Mouse (Mus musculus) right cerebral cortex, postnatal 36 days (tissue): Measurements from ENCODE around the gene Obscn.

ENCODE experiments used
- DNase-seq, 2 experiments: peaks; one replicate each; pipeline ENCODE4 v3.0.0; 2022; ENCODE audit warnings: low spot score in 2 of 2, mixed read lengths in 1 of 2

Obscn gene

DNA sequence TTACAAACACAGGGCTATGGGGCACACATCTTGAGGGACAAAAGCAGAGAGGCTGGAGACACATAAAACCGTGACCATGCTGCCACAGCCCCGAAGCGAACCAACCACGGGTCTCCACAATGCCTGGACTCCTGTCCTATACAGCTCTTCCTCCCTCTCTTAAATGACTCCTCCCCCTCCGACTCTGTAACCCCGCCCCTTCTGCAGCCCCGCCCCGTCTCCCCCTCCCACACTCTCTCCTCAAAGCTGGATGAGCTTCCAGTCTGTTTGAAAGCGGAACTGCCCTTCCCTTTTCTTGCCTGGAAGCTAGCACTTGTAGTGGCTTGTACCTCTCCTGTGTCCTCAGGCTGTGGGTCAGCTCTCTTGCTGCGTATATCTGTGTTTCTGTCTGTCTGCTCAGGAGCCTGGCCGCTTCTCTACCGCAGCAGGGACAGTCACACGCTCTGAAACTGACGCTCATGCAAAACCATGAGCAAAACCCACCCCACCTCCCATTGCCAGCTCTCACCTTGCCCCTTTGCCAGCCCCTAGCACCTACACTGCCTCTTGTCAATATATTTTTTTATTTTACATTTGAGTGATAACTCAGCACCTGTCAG lies 5.7 kb upstream of the Obscn start:
- DNase-seq = no peak

DNA sequence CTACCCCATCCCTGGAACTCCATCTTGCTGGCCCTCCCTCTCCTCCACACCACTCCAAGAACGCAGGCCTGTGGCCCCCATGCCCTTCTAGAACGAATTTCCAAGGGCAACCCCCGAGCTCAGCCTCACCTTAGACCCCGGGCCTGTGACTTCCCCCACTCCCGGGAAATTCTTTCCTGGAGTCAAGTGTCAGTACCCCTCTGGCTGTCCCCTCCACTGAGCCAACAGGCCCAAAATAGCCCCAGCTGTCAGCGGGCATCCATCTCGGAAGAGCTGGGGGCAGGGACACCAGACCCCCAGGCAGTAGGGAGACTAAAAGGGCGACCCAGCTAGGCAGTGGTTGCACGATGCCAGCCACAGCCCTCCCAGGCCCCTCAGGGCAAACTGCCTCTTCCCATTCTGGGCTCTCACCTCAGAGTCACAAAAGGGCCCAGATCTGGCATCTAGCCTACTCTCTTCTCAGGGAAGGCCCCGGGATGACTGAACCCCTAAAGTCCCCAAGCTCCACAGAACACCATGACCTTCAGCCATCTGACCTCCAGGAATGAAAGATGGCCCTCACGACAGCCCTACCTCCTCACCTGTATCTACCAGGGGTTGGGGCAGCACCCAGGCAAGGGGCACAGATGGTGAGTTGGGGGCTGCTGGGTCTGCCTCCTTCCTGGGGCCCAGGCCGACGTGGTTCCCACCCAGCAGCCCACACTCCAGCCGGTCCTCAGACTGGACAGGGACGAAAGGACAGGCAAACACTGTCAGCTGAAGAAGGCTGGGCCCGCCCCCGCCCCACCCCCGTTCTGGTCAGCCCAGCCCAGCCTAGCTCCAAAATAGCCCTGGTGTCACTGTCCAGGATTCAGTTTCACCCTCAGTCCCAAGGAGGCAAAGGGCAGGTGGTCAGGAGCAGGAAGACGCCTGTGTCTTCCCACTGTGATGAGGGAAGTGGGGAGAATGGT lies 2.6 kb upstream of the Obscn start:
- DNase-seq = no peak

DNA sequence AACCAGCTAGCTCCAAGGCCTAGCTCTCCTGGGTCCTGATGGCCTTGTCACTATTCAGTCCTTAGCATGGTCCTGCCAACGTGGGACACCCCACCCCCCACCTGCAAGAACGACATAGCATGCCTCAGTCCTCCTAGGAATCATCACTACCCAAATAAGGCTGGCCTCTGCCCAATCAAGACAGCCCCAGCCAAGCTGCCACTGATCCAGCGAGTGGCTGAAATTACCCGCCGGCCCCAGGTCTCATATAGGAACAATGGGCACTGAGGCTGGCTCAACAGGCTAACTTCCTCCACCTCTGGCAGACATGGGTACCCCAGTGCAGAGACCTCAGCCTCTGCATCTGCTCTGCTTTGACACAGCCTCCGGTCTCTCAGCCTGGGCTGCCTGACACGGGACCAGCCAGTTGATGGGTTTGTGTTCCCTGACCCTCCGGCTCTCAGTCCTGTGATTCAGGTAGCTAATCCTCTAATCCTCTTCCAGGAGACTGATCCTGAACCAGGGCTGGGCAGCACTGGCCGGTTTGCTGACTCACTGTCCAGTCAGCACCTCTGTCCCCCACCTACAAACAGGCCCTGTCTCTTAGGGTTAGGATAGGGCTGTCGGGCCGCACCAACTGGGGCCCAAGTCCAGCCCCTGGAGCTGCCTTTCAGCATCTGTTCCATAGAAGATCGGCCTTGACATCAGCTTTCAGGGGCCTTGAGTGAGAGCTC lies 948 bp upstream of the Obscn start:
- no peak for DNase-seq

DNA sequence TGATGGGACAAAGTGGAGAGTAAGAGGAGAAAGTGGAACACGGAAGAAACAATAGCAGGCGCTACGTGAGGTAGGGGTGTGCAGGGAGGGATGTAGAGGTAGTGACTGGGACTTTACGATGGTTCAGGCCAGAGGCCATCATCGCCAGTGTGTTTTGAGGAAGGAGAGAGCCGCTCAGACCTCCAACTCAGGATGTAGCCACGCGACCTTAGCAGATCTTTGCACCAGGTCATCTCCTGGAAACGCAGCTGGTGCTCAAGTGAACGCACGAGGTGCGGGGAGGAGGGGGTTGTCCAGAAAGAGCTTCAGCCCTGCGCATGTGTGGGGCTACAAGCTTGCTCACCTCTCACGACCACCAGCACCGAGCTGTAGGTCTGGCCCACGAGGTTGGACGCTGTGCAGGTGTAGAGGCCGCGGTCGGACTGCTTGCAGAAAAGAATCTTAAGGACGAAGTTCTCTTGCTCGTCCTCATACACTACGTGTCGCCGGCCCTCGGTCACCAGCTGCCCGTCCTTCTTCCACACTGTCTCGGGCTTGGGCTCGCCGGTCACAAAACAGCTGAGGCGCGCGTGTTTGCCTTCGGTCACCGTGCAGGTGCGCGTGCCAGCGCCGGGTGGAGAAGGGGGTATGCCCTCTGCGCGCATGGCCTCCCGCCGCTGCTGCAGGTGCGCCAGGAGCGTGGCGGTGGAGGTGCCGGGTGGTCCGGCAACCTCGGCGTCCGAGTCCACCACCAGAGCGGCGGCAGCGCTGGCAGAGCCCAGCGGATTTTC lies 966 bp downstream of the Obscn start:
- DNase-seq = no peak

DNA sequence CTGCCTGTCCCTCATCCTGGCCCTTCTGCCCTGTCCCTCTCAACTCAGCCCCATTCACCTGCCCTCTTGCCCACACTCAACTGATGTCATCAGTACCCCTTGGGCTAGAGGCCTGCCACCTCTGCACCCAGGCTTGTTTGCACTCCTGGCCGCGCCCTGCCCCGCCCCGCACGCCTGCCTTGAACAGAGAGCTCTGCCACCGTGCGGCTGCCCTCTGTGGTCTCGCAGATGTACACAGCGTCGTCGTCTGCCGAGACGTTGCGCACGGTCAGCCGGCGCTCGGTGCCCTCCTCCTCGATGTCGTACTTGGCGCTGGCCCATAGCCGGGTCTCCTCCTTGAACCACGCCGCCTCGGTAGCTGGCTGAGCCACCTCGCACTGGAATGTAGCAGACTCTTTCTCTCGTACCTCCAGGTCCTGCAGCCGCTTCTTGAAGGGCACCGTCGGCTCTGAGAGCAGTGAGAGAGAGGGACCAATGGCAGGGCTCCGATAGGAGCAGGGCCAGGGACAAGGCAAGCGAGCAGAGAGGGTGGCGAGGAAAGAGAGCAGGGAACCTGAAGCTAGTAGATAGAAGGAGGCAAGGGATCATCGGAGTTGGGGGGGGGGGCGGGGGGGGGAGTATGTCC lies 1.7 kb downstream of the Obscn start:
- no peak for DNase-seq

DNA sequence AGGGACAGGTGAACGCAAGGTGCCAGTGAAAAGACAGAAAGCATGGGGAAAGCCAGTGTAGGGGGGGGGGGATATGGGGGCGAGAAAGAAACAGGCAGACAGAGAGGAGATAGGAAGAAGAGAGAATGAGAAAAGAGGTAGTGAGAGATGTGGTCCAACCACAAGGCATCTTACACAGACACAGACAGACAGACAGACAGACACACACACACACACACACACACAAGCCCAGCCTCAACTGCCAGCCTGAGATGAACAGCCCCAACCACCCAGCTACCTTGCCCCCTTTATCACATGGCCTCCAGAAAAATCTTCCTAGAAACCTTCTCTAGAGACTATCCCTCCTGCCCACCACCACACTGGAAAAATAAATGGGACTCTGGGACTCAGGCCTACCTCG lies 4.1 kb downstream of the Obscn start:
- no peak for DNase-seq

DNA sequence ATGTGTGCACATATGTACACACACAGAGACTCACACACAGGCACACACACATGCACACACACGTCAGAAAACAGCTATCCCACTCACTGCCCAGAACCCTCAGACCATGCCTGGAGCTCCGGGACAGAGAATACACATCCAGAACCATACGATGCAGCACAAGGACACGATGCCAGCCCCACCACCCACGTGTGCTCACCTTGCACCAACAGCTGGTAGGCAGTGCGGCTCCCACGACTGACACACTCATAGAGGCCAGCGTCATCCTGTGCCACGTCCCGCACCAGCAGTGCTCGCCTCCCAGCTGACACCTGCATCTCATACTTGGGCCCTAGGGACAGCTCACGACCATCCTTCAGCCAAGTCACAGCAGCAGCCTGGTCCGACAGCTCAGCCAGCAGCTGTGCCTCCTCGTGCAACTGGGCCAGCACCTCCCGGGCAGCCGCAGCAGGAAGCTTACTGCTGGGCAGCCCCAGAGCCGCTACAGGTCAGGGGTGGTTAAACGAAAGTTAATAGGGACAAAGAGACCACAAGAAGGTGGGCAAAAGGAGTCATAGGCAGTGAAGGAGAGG lies 4.8 kb downstream of the Obscn start:
- DNase-seq = no peak

DNA sequence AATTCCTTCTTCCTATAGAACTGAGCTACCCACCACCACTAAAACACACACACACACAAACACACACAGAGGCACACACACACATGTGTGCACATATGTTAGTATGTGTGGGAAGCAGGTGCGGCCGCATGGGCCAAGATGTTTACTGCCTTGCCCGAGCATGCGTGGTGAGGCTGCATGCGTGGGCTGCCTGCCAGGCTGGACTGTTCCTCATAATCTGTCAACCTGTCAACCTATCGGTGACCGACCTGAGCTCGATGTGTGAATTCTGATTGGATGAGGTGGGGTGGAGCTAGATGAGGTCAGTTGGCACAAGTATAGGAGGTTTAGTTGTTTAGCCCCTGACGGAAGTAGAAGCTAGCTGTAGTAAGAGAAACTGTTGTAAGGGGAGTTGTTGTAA lies 5.4 kb downstream of the Obscn start:
- DNase-seq = no peak

DNA sequence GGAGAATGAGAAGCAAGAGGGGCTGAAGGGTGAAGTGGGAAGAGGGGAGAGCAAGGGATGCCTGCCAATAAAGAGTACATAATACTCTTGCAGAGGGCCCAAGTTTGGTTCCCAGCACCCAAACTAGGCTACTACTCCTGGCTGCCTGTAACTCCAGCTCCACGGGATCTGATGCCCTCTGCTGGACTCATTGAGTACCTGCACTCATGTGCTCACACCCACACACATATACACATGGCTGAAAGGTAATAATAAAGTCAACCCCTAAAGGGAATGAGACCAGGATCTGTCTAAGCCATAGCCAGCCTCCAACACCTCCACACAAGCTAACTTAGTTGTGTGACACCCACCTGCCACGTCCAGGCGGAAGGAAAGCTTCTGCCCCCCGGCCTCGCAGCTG lies 30.3 kb downstream of the Obscn start:
- DNase-seq = no peak

DNA sequence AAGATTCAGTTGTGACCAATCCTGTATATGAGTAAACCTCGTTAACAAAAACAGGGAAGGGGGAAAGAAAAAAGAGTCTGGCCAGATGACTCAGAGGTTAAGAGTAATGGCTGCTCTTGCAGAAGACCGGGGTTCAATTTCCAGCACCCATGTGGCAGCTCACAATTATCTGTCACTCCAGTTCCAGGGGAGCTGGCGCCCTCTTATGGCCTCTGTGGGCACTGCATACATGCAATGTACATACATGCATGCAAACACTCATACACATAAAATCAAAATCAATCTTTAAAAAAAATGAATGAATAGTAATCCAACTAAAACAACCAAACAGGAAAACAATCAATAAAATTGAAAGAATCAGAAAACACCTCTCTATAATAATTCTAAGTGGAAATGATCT lies 33.9 kb downstream of the Obscn start:
- no peak for DNase-seq

DNA sequence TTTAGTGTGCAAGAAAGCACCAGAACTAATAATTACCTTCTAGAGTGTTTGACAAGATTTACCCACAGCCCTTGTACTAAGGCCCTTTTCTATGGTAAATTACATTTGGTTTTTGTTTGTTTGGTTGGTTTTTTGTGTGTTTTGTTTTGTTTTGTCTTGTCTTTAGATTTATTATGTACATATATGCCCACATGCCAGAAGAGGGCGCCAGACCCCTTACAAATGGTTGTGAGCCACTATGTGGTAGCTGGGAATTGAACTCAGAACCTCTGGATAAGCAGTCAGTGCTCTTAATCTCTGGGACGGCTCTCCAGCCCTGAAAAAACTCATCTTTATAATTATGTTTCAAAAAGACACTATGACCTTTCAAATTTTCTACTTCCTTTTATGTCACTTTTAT lies 37.9 kb downstream of the Obscn start:
- no peak for DNase-seq

DNA sequence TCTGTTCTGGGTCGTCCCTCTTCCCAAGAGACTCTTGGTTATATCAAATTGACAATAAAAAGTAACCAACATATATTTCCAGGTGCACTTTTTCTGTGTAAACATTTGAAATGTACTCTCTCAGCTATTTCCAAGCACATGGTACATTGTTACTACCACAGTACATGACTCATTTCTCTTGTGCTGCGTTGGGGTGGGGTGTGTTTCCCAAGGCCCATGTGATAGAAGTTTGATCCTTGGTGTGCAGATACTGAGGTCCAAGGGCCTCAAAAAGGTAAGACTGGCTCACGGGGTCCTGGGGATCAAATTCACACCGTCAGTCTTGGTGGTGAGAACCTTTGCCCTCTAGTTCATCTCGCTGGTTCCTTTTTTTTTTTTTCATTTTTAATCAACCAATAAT lies 38.4 kb downstream of the Obscn start:
- DNase-seq = no peak

DNA sequence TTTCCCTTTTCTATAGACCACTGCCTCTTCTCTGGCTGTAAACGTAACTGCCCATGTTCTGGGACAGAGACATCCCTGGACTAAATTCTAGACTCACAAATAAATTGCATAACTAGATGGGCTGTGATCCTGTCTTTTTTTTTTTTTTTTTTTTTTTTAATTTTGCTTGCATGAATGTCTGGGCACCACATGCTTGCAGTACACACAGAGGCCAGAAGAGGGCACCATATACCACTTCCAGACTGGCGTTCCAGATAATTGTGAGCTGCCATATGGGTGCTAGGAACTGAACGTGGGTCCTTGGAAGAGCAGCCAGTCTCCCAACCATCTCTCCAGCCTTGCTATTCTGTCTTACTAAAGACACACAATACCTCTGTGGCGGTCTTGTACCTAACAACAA lies 42.0 kb downstream of the Obscn start:
- no peak for DNase-seq

DNA sequence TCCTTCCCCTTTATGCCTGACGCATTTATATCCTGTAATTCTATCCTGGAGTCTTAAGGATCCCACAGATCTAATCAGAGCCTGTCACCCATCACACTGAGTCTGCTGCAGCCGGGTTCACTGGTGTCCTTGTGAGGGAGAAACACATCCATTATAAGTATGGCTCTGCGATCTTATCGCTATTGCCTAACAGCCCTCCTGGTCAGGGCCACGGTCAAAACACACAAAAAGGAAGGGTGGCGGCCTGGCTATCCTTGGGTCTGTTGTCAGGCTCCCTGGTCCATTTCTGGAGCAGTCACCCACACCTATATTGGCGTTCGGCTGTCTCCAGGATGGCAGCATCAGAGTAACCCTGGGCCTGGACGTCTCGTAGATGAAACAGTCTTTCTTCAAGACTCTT lies 48.6 kb downstream of the Obscn start:
- DNase-seq = no peak

DNA sequence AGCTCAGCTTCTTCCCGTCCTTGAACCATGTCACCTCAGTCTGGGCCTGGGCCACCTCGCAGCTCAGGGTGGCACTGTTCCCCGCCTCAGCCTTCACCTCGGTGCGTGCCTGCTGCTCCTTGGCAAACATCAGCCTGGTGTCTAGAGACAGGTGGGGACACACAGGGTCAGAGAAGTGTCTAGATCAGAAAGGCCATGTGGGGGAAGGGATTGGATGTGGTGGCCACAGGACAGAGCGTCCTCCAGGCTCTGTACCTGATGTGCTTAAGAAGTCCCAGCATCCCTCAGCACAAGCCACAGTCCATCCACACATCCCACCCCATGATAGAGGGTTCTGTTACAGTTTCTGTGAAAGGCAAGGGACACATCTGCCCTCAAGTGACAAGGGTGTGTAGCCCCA lies 51.0 kb downstream of the Obscn start:
- no peak for DNase-seq

DNA sequence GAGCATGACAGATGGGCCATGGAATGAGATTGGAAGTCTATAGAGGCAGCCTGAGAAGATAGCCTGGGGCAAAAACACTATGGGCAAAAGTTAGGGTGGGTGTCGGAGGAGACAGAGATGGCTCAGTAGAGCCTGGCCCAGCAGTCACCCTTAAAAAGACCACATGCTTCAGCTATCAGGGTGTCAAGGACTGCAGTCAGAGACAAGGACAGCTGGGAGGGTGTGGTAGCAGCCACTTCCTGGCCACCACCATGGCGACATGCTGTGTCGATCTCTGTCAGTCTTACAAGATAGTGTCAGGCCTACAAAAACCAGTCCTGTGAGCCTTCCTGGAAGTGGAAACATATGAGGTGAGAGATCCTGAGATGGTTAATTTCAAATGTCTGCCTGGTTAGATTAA lies 53.1 kb downstream of the Obscn start:
- no peak for DNase-seq

DNA sequence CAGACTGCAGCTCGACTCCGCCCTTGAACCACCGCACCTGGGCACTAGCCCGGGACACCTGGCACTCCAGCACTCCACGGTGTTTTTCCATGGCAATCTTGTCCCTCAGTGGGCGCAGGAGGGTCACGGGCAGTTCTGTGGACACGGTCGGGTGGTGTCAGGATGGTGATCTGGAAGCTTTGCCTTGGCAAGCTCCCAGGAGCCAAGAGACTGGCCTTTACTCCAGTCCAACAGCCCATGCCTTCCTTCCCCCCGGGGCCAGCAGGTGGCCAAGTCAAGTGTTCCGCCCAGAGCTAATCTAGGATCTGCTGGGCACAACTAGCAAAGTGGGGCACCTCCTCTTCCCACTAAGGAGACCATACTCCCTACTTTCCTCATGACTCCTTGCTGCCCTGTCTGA lies 57.9 kb downstream of the Obscn start:
- DNase-seq = no peak

DNA sequence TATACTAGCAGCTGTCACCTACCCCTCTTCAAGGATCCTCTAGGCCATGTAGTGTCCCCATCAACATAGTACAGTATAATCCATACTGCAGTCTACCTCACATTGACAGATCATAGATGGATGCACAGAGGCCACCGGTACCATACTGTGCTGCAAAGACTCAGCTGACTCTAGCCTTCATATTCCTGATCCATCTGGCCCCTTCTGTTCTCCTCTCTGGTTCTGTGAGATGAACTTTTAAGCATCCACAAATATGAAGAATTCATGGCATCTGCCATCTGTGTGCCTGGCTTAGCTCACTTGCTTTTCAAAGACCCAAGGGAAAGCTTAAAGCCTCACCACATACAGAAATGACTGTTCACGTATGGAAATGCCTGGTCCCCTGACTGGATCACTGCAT lies 65.9 kb downstream of the Obscn start:
- DNase-seq = no peak

DNA sequence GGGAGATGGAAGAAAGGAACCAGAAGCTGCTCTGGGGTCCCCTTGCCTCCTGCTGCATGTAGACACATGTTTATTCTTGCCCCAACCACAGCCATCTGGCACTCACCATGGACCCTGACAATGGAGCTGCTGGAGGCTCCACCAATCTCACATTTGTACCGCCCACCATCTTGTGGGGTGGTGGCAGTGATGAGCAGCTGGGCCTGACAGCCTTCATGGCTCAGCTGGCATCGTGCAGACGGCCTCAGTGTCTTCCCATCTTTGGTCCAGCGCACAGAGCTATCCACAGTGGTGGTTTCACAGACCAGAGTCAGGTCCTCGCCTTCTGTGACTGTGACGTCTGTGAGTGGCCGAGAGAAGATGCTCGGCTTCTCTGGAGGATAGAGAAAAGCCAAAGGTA lies 67.3 kb downstream of the Obscn start:
- DNase-seq = no peak

DNA sequence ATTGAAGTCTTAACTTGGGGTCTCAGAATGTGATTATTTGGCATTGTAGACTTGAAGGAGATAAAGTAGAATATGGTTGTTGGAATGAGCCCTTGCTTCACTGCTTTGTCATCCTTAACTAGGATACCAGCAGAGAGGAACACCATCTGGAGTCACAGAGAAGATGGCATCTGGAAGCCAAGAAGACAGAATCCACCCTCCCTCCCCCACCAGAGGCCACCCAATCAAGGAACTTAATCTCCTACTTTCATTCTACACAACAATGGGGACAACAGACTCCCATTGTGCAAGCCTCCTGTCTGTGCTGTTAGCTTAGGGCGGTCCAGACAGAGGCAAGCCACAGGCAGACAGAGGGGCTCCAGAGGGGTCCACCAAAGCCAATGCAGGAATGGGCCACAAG lies 67.8 kb downstream of the Obscn start:
- no peak for DNase-seq

DNA sequence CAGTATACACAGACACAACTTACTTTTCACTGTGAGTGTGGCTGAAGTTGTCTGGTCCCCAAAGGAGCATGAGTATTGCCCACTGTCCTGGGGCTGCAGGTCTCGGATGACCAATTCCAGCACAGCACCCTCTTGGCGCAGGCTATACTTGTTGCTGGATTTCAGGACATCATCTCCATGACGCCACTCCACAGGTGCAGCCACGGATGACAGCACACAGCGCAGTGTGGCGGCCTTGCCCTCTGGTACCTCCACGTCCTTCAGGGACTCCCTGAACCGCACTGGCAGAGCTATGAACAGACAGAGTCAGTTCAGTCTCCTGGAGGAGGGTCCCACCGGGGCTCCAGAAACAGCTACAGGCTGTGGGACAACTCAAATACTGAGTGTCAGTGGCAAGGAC lies 68.3 kb downstream of the Obscn start:
- no peak for DNase-seq
